Mouse (Mus musculus) stomach, embryonic 16.5 days (tissue): ENCODE measurements at regions not wholly inside any gene's neighbourhood (a gene's known extent, or its start where the extent isn't known, plus 50 kb on each side); places are given as distances from the start of the nearest gene placed in this dataset.

ENCODE experiments used
- ATAC-seq: fragments of 200-750 bp; cut with Nextera tagmentation; 2 replicates; pipeline ENCODE4 v1.8.0; 2017; ENCODE audit warnings: moderate number of reproducible peaks, moderate TSS enrichment; ENCODE audit not compliant: insufficient read depth, low FRiP score
- H3K27ac ChIP-seq: fragments of 300-500 bp; sonication (generic); 2 replicates; pipeline ENCODE4 v1.5.1; 2014; ENCODE audit warnings: low read length
- H3K27me3 ChIP-seq: fragments of 300-500 bp; sonication (generic); 2 replicates; pipeline ENCODE4 v1.6.1; 2014; ENCODE audit warnings: low read length, control low read depth, mixed read lengths; ENCODE audit not compliant: control insufficient read depth, insufficient read depth
- H3K36me3 ChIP-seq: fragments of 300-500 bp; sonication (generic); 2 replicates; pipeline ENCODE4 v1.6.1; 2014; ENCODE audit warnings: low read length; ENCODE audit not compliant: control insufficient read depth, insufficient read depth
- H3K4me1 ChIP-seq: fragments of 300-500 bp; sonication (generic); 2 replicates; pipeline ENCODE4 v1.6.1; 2014; ENCODE audit warnings: low read length, control low read depth, mixed read lengths; ENCODE audit not compliant: control insufficient read depth, insufficient read depth
- H3K4me2 ChIP-seq: fragments of 300-500 bp; sonication (generic); 2 replicates; pipeline ENCODE4 v1.6.1; 2014; ENCODE audit warnings: low read depth, low read length, mixed read lengths
- H3K4me3 ChIP-seq: fragments of 300-500 bp; sonication (generic); replicated peaks from 2 replicates; pipeline ENCODE4 v1.5.1; 2014; ENCODE audit warnings: mild to moderate bottlenecking, low read length
- H3K9ac ChIP-seq: fragments of 300-500 bp; sonication (generic); 2 replicates; pipeline ENCODE4 v1.6.1; 2014; ENCODE audit warnings: low read length
- H3K9me3 ChIP-seq: fragments of 300-500 bp; sonication (generic); replicated peaks from 2 replicates; pipeline ENCODE4 v1.6.1; 2016; ENCODE audit warnings: low read length, control low read depth; ENCODE audit not compliant: control insufficient read depth
- WGBS: fragments of 180-500 bp; shearing (Covaris S2); extraction: QIAGEN DNeasy Blood & Tissue Kit; methylation state at CpG from one replicate; pipeline ENCODE4 v1.1.7; 2014; 5-methylcytosine and 5-hydroxymethylcytosine counted together

DNA sequence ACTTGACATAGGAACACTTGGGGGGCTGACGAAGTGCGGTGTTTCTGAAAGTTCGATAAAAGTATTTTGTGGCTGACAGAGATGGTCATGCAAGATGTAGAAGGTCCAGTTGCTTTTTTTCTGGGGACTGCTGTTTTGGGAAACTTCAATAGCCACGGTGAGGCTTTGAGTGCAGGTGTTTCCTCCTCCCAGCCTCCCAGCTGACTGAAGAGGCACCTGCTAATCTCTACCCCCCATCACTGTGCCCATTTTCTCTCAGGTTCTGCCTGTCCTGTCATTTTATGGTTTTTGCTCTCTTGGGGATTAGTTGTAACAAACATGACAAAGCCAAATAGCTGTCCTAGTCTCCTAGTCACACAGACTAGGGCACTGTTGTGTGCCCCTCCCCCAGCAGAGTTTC lies 495.1 kb upstream of the Adgrl2 start:
- H3K36me3 ChIP-seq, result no peaks in the 10 kb centered on the region
- WGBS, result 73% methylated on average over 4 of the region's 4 CpGs
- no peak overlapping the region for H3K4me3 ChIP-seq
- ATAC-seq, result no peak
- no peaks in the 10 kb centered on the region for H3K4me1 ChIP-seq
- no peaks in the 10 kb centered on the region for H3K9me3 ChIP-seq
- H3K4me2 ChIP-seq, result no peak overlapping the region
- H3K27me3 ChIP-seq, result no peaks in the 10 kb centered on the region
- H3K9ac ChIP-seq, result no peak overlapping the region
- H3K27ac ChIP-seq, result no peak overlapping the region

DNA sequence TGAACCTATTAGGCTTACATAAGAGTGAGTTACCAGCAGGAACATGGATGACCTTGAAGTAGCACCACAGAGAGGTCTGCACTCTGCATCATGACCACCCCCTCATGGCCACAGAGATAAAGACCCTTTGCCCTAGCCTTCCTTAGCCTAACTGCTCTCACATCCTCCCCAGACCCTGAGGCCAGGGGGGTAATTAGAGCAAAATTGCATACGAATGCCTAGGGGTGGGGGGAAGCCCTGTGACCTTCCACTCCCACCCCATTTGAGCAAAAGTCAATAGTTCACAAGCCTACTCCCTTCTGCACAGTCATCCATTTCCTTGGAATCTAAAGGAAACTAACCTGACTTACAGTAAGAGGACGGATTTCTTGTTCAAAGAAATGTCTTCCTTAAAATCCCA lies 494.0 kb upstream of the Adgrl2 start:
- H3K4me2 ChIP-seq, result no peak overlapping the region
- H3K4me3 ChIP-seq, result no peak overlapping the region
- no peaks in the 10 kb centered on the region for H3K4me1 ChIP-seq
- H3K9ac ChIP-seq, result no peak overlapping the region
- H3K27ac ChIP-seq, result no peak overlapping the region
- ATAC-seq, result no peak
- no peaks in the 10 kb centered on the region for H3K9me3 ChIP-seq
- WGBS, result 60% methylated on average over 2 of the region's 2 CpGs
- H3K27me3 ChIP-seq, result no peaks in the 10 kb centered on the region
- H3K36me3 ChIP-seq, result no peaks in the 10 kb centered on the region

DNA sequence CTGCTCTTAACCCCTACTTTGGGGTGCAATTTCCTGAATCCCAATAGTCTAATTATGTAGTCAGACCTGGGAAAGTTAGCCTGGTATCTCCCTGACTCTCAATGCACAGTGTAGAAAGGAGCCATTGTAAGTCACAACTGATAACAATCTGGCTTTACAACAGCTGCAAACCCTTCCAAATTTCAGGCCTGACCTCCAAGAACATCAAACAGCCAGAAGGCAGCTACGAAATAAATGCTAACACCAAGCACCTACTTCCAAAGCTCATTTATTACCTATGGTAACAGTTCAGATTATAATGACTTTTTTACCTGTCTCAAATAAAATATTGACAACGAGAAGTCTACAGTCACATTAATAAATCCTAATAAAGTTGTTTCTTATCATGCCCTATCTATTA lies 485.8 kb upstream of the Adgrl2 start:
- 56% methylated on average over 2 of the region's 2 CpGs for WGBS
- no peak overlapping the region for H3K4me3 ChIP-seq
- no peak overlapping the region for H3K4me2 ChIP-seq
- no peaks in the 10 kb centered on the region for H3K36me3 ChIP-seq
- H3K9me3 ChIP-seq, result no peaks in the 10 kb centered on the region
- no peak for ATAC-seq
- no peak overlapping the region for H3K27ac ChIP-seq
- H3K4me1 ChIP-seq, result no peaks in the 10 kb centered on the region
- H3K27me3 ChIP-seq, result no peaks in the 10 kb centered on the region
- H3K9ac ChIP-seq, result no peak overlapping the region

DNA sequence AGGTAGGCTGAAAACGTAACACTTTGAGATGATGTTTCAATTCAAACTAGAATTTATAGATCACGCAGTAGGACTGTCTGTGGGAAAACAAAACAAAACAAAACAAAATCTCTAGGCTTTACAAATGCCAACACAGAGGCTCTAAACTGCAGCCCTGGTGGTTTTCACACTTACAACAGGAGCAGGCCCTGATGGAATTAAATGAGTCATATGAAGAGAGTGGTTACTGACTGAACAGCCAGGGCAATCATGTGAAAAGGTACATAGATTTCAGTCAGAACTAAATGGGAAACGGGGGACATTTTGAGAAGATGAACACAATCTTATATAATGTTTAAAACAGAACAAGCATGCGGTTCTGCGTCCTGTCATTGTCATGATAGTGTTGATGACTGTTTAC lies 476.6 kb upstream of the Adgrl2 start:
- Histone ChIP-seq H3K4me2 (no peak overlapping the region), H3K4me3 (no peak overlapping the region), H3K27me3 (no peaks in the 10 kb centered on the region), H3K27ac (no peak overlapping the region), H3K9ac (no peak overlapping the region), H3K4me1 (no peaks in the 10 kb centered on the region), H3K9me3 (no peaks in the 10 kb centered on the region), H3K36me3 (no peaks in the 10 kb centered on the region)
- ATAC-seq, result no peak
- 73% methylated on average over 5 of the region's 5 CpGs for WGBS

DNA sequence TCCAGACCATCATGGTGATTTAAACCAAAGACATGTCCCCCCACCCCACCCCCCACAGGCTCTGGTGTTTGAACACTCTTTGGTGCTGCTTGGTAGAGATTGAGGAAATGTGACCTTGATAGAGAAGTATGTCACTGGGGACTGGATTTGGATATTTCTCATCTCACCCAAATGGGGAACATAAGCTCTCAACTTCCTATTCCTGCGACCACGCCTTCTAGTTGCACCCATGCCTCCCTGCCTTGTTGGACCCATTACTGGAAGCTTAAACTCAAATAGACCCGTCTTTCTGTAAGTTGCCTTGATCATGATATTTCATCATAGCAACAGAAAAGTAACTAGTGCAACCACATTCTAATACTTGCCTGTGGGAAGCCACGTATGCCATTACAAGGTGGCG lies 474.2 kb upstream of the Adgrl2 start:
- H3K27me3 ChIP-seq, result no peaks in the 10 kb centered on the region
- H3K4me2 ChIP-seq, result no peak overlapping the region
- ATAC-seq, result no peak
- no peak overlapping the region for H3K4me3 ChIP-seq
- no peaks in the 10 kb centered on the region for H3K36me3 ChIP-seq
- WGBS, result 91% methylated on average over 5 of the region's 5 CpGs
- H3K9me3 ChIP-seq, result no peaks in the 10 kb centered on the region
- H3K4me1 ChIP-seq, result no peaks in the 10 kb centered on the region
- H3K27ac ChIP-seq, result no peak overlapping the region
- no peak overlapping the region for H3K9ac ChIP-seq

DNA sequence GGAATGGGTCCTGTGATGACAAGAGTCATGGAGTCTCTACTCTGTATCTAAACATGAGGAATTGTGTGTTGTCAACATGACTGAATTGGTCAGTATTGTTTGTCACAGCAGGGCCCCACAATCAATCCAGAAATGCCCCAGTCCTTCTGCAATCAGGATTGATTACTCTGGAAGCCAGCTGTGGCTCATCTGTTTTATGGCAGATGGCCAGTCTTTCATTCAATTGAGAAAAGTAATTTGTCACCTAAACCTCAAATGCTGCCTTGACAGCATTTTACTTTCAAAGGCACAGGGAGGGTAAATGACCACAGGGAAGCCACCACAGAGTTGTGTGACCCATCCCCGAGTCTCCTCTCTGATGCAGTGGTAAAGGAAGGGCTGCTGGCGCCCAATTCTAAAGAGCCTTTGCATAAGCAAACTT lies 471.8 kb upstream of the Adgrl2 start:
- Histone ChIP-seq H3K9me3 (no peaks in the 10 kb centered on the region), H3K4me3 (no peak overlapping the region), H3K4me1 (no peaks in the 10 kb centered on the region), H3K27ac (no peak overlapping the region), H3K4me2 (no peak overlapping the region), H3K9ac (no peak overlapping the region), H3K36me3 (no peaks in the 10 kb centered on the region), H3K27me3 (no peaks in the 10 kb centered on the region)
- WGBS, result 63% methylated on average over 2 of the region's 2 CpGs
- ATAC-seq, result no peak

DNA sequence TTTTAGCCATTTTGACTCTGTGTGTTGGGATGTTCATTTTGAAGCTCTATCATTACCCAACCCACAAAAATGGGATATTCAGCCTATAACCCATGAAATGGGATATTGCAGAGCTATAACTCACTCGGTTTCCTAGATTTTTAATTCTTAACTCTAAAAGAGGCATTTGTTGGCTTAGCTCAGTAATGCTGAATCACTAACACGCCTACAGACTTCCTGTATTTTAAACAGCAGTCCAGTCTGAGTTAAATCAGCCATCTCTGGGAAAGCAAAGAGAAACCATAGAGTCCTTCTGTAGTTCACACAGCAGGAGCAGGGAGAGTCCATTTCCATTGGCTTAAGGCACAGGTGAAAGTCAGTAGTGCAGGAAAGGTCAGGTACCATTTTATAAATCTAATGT lies 471.3 kb upstream of the Adgrl2 start:
- no peak overlapping the region for H3K27ac ChIP-seq
- H3K9ac ChIP-seq, result no peak overlapping the region
- 72% methylated on average over 2 of the region's 2 CpGs for WGBS
- no peak overlapping the region for H3K4me3 ChIP-seq
- no peaks in the 10 kb centered on the region for H3K9me3 ChIP-seq
- no peak overlapping the region for H3K4me2 ChIP-seq
- no peaks in the 10 kb centered on the region for H3K27me3 ChIP-seq
- H3K4me1 ChIP-seq, result no peaks in the 10 kb centered on the region
- no peaks in the 10 kb centered on the region for H3K36me3 ChIP-seq
- ATAC-seq, result no peak

DNA sequence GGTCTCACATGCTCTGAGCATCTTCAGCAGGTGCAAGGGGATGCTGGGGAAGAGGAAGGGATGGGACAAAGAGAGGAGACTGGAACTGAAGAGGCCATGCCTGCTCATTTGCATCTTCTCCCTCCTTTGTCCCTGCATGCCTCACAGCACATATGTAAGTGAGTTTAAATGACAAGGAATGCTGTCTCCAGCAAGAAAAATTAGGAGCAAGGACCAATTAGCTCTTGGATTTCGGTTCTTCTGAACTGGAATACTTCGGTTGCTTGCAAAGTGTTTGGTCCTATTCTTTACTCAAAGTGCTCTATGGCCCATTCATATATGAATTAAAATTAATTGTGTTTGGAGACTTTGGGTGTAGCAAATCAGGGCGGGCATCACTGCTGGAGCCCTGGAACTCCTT lies 459.0 kb upstream of the Adgrl2 start:
- H3K27me3 ChIP-seq, result no peaks in the 10 kb centered on the region
- H3K4me2 ChIP-seq, result no peak overlapping the region
- peaks cover 4% of the 10 kb centered on the region; the same call in 1 of the 2 replicates for H3K4me1 ChIP-seq
- no peak for ATAC-seq
- H3K4me3 ChIP-seq, result no peak overlapping the region
- WGBS, result 77% methylated on average over 3 of the region's 3 CpGs
- H3K9ac ChIP-seq, result no peak overlapping the region
- H3K9me3 ChIP-seq, result no peaks in the 10 kb centered on the region
- H3K27ac ChIP-seq, result no peak overlapping the region
- H3K36me3 ChIP-seq, result no peaks in the 10 kb centered on the region

DNA sequence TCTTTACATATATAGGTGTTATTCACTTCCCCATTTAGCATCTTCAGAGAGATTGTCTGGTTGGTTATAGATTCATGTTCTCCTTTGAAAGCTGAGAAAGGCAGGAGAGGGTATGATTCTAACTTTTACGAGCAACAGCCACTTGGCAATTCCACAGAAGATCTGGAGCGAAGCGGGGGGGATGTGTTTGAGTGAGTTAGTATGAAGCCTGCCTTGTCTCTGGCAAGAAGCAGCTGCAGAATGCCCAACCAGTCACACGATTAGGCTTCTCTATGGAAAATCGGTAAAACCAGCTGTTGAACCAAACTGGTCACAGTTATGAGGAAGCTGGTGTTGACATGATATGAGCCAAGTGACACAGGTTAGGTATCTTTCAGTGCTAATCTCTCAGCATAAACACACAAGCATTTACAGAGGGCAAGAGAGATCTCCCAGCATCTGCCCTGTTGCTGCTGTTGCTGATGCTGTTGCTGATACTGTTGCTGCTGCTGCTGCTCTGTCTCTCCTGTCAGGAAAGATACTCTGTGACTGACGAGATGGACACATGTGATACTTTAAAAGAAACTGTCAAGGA lies 455.7 kb upstream of the Adgrl2 start:
- peaks cover 4% of the 10 kb centered on the region; the same call in 1 of the 2 replicates for H3K4me1 ChIP-seq
- no peaks in the 10 kb centered on the region for H3K27me3 ChIP-seq
- WGBS, result 61% methylated on average over 6 of the region's 6 CpGs
- H3K36me3 ChIP-seq, result no peaks in the 10 kb centered on the region
- no peak overlapping the region for H3K27ac ChIP-seq
- H3K4me2 ChIP-seq, result no peak overlapping the region
- no peak overlapping the region for H3K4me3 ChIP-seq
- H3K9ac ChIP-seq, result no peak overlapping the region
- no peaks in the 10 kb centered on the region for H3K9me3 ChIP-seq
- no peak for ATAC-seq
